Mouse (Mus musculus) MEL (cell line): ENCODE data around the gene Rgs12. TPM values are rescaled to one million over a fixed set of nuclear protein-coding genes. Genes with fewer than 3 reads are reported as not detected.
A peak's percentile ranks its signal among the peaks of the same experiment; 100 is the strongest.

ENCODE experiments used
- DNase-seq: peaks from one replicate; pipeline ENCODE4 v3.0.0; 2011; ENCODE audit warnings: low read depth, low spot score
- H3K27ac ChIP-seq: 2 replicates; pipeline ENCODE4 v1.5.1; 2012; ENCODE audit warnings: low read depth, mild to moderate bottlenecking, control low read depth, low read length, moderate library complexity; ENCODE audit not compliant: control insufficient read depth
- H3K27me3 ChIP-seq, 2 experiments: fragments of 150-350 bp in 1 of 2; sonication (generic) in 1 of 2; 2 replicates each; pipeline ENCODE4 v1.6.1; 2012; ENCODE audit warnings: low read length in 2 of 2, mild to moderate bottlenecking in 2 of 2, improper control_type of control experiment in 1 of 2, moderate library complexity in 1 of 2; ENCODE audit not compliant: insufficient read depth in 2 of 2, control insufficient read depth in 1 of 2
- H3K36me3 ChIP-seq, 2 experiments: 2 replicates each; pipeline ENCODE4 v1.6.1; 2012 to 2014; ENCODE audit warnings: low read length in 2 of 2, improper control_type of control experiment in 1 of 2, inconsistent platforms in 1 of 2, mild to moderate bottlenecking in 1 of 2; ENCODE audit not compliant: insufficient read depth in 2 of 2, control insufficient read depth in 1 of 2
- H3K4me1 ChIP-seq, 2 experiments: fragments of 150-350 bp in 1 of 2; sonication (generic) in 1 of 2; 2 replicates each; pipeline ENCODE4 v1.6.1; 2012; ENCODE audit warnings: low read length in 2 of 2, improper control_type of control experiment in 1 of 2, mild to moderate bottlenecking in 1 of 2; ENCODE audit not compliant: insufficient read depth in 2 of 2, control insufficient read depth in 1 of 2
- H3K4me3 ChIP-seq, 2 experiments: fragments of 150-350 bp in 1 of 2; sonication (generic) in 1 of 2; 2 replicates each; pipeline ENCODE4 v1.5.1; 2012; ENCODE audit warnings: low read depth in 2 of 2, low read length in 2 of 2, mild to moderate bottlenecking in 2 of 2, moderate library complexity in 2 of 2, control low read depth in 1 of 2, improper control_type of control experiment in 1 of 2; ENCODE audit not compliant: control insufficient read depth in 1 of 2, insufficient read depth in 1 of 2
- H3K79me2 ChIP-seq: 2 replicates; pipeline ENCODE4 v1.6.1; 2012; ENCODE audit warnings: mild to moderate bottlenecking, low read length, moderate library complexity; ENCODE audit not compliant: control insufficient read depth, poor library complexity, insufficient read depth
- H3K9ac ChIP-seq: 2 replicates; pipeline ENCODE4 v1.6.1; 2012; ENCODE audit warnings: low read depth, mild to moderate bottlenecking, control low read depth, low read length, moderate library complexity; ENCODE audit not compliant: control insufficient read depth, poor library complexity, severe bottlenecking
- H3K9me3 ChIP-seq: fragments of 150-350 bp; sonication (generic); replicated peaks from 2 replicates; pipeline ENCODE4 v1.6.1; 2012; ENCODE audit warnings: mild to moderate bottlenecking, low read length, improper control_type of control experiment, moderate library complexity; ENCODE audit not compliant: insufficient read depth
- BHLHE40 ChIP-seq: IDR thresholded peaks from 2 replicates; pipeline ENCODE4 v1.6.1; 2012; ENCODE audit warnings: low read depth, mild to moderate bottlenecking, inconsistent platforms, low read length, improper control_type of control experiment, borderline replicate concordance
- CHD1 ChIP-seq: IDR thresholded peaks from 2 replicates; pipeline ENCODE4 v1.6.1; 2012; ENCODE audit warnings: low read depth, mild to moderate bottlenecking, inconsistent platforms, low read length, improper control_type of control experiment
- CHD2 ChIP-seq: IDR thresholded peaks from 2 replicates; pipeline ENCODE4 v1.6.1; 2011; ENCODE audit warnings: low read length, improper control_type of control experiment
- CTCF ChIP-seq, 3 experiments: IDR thresholded peaks in 2 of 3; conservative IDR thresholded peaks in 1 of 3; 2 replicates each; pipeline ENCODE4 v1.5.1; 2011 to 2012; ENCODE audit warnings: low read length in 3 of 3, low read depth in 2 of 3, mild to moderate bottlenecking in 2 of 3, improper control_type of control experiment in 1 of 3, inconsistent platforms in 1 of 3, mixed read lengths in 1 of 3, moderate library complexity in 1 of 3; ENCODE audit not compliant: control insufficient read depth in 1 of 3, insufficient read depth in 1 of 3, poor library complexity in 1 of 3, severe bottlenecking in 1 of 3
- E2F4 ChIP-seq: IDR thresholded peaks from 2 replicates; pipeline ENCODE4 v1.6.1; 2011; ENCODE audit warnings: low read depth, low read length, improper control_type of control experiment, borderline replicate concordance
- ELF1 ChIP-seq: IDR thresholded peaks from 2 replicates; pipeline ENCODE4 v1.6.1; 2014; ENCODE audit warnings: low read depth, mild to moderate bottlenecking, inconsistent platforms, low read length, improper control_type of control experiment, moderate library complexity
- ETS1 ChIP-seq: IDR thresholded peaks from 2 replicates; pipeline ENCODE4 v1.6.1; 2012; ENCODE audit warnings: low read depth, mild to moderate bottlenecking, inconsistent platforms, low read length, improper control_type of control experiment, moderate library complexity
- GABPA ChIP-seq: IDR thresholded peaks from 2 replicates; pipeline ENCODE4 v1.6.1; 2012; ENCODE audit warnings: low read depth, mild to moderate bottlenecking, inconsistent platforms, low read length, improper control_type of control experiment, moderate library complexity
- GATA1 ChIP-seq: IDR thresholded peaks from 2 replicates; pipeline ENCODE4 v1.6.1; 2011; ENCODE audit warnings: low read depth, low read length, improper control_type of control experiment
- JUND ChIP-seq: IDR thresholded peaks from 2 replicates; pipeline ENCODE4 v1.6.1; 2011; ENCODE audit warnings: low read depth, mild to moderate bottlenecking, improper control_type of control experiment, low read length
- KAT2A ChIP-seq: conservative IDR thresholded peaks from 2 replicates; pipeline ENCODE4 v1.6.1; 2012; ENCODE audit warnings: low read depth, low read length, improper control_type of control experiment, inconsistent platforms
- MAFK ChIP-seq: IDR thresholded peaks from 2 replicates; pipeline ENCODE4 v1.6.1; 2011; ENCODE audit warnings: low read depth, mild to moderate bottlenecking, low read length, improper control_type of control experiment, borderline replicate concordance
- MAZ ChIP-seq: IDR thresholded peaks from 2 replicates; pipeline ENCODE4 v1.6.1; 2012; ENCODE audit warnings: low read depth, mild to moderate bottlenecking, inconsistent platforms, low read length, improper control_type of control experiment
- MEF2A ChIP-seq: IDR thresholded peaks from 2 replicates; pipeline ENCODE4 v1.6.1; 2014; ENCODE audit warnings: low read depth, mild to moderate bottlenecking, inconsistent platforms, low read length, improper control_type of control experiment; ENCODE audit not compliant: poor library complexity, insufficient replicate concordance, severe bottlenecking; ENCODE audit errors: extremely low read depth
- MXI1 ChIP-seq: IDR thresholded peaks from 2 replicates; pipeline ENCODE4 v1.6.1; 2011; ENCODE audit warnings: mild to moderate bottlenecking, low read depth, low read length, improper control_type of control experiment
- NELFE ChIP-seq: IDR thresholded peaks from 2 replicates; pipeline ENCODE4 v1.6.1; 2011; ENCODE audit warnings: low read depth, low read length, improper control_type of control experiment
- NRF1 ChIP-seq: IDR thresholded peaks from 2 replicates; pipeline ENCODE4 v1.6.1; 2014; ENCODE audit warnings: low read depth, mild to moderate bottlenecking, inconsistent platforms, low read length, improper control_type of control experiment, moderate library complexity; ENCODE audit not compliant: poor library complexity, insufficient read depth, severe bottlenecking
- POLR2A ChIP-seq, 2 experiments: IDR thresholded peaks; 2 replicates each; pipeline ENCODE4 v1.6.1; 2011 to 2012; ENCODE audit warnings: low read length in 2 of 2, mild to moderate bottlenecking in 2 of 2, control low read depth in 1 of 2, improper control_type of control experiment in 1 of 2, low read depth in 1 of 2, moderate library complexity in 1 of 2; ENCODE audit not compliant: control insufficient read depth in 1 of 2, insufficient read depth in 1 of 2, poor library complexity in 1 of 2
- POLR2AphosphoS2 ChIP-seq: IDR thresholded peaks from 2 replicates; pipeline ENCODE4 v1.6.1; 2011; ENCODE audit warnings: low read length, improper control_type of control experiment
- POLR2AphosphoS5 ChIP-seq: IDR thresholded peaks from 2 replicates; pipeline ENCODE4 v1.6.1; 2012; ENCODE audit warnings: low read depth, borderline replicate concordance, mild to moderate bottlenecking, inconsistent platforms, low read length, moderate library complexity, mixed read lengths
- RAD21 ChIP-seq: IDR thresholded peaks from 2 replicates; pipeline ENCODE4 v1.6.1; 2011; ENCODE audit warnings: mild to moderate bottlenecking, low read depth, low read length, improper control_type of control experiment
- SIN3A ChIP-seq: IDR thresholded peaks from 2 replicates; pipeline ENCODE4 v1.6.1; 2012; ENCODE audit warnings: low read length, improper control_type of control experiment, inconsistent platforms
- SMC3 ChIP-seq: IDR thresholded peaks from 2 replicates; pipeline ENCODE4 v1.6.1; 2011; ENCODE audit warnings: low read depth, low read length, improper control_type of control experiment
- TAL1 ChIP-seq: IDR thresholded peaks from 2 replicates; pipeline ENCODE4 v1.6.1; 2012; ENCODE audit warnings: mild to moderate bottlenecking, inconsistent platforms, low read length, moderate library complexity, mixed read lengths
- TBP ChIP-seq: IDR thresholded peaks from 2 replicates; pipeline ENCODE4 v1.8.0; 2011; ENCODE audit warnings: low read depth, low read length, improper control_type of control experiment
- TCF12 ChIP-seq: IDR thresholded peaks from 2 replicates; pipeline ENCODE4 v1.6.1; 2014; ENCODE audit warnings: low read depth, mild to moderate bottlenecking, inconsistent platforms, low read length, improper control_type of control experiment, moderate library complexity
- UBTF ChIP-seq: IDR thresholded peaks from 2 replicates; pipeline ENCODE4 v1.6.1; 2012; ENCODE audit warnings: low read depth, mild to moderate bottlenecking, inconsistent platforms, low read length, improper control_type of control experiment, moderate library complexity, borderline replicate concordance; ENCODE audit not compliant: insufficient read depth
- USF1 ChIP-seq: IDR thresholded peaks from 2 replicates; pipeline ENCODE4 v1.6.1; 2014; ENCODE audit warnings: low read depth, mild to moderate bottlenecking, inconsistent platforms, low read length, improper control_type of control experiment, moderate library complexity
- ZC3H11A ChIP-seq: IDR thresholded peaks from 2 replicates; pipeline ENCODE4 v1.6.1; 2012; ENCODE audit warnings: low read depth, mild to moderate bottlenecking, inconsistent platforms, low read length, improper control_type of control experiment
- ZKSCAN1 ChIP-seq: IDR thresholded peaks from 2 replicates; pipeline ENCODE4 v1.6.1; 2012; ENCODE audit warnings: low read depth, mild to moderate bottlenecking, inconsistent platforms, low read length, improper control_type of control experiment, moderate library complexity
- ZMIZ1 ChIP-seq: IDR thresholded peaks from 2 replicates; pipeline ENCODE4 v1.6.1; 2012; ENCODE audit warnings: low read depth, mild to moderate bottlenecking, inconsistent platforms, low read length, improper control_type of control experiment, moderate library complexity
- ZNF384 ChIP-seq: IDR thresholded peaks from 2 replicates; pipeline ENCODE4 v1.6.1; 2012; ENCODE audit warnings: low read depth, mild to moderate bottlenecking, inconsistent platforms, low read length, improper control_type of control experiment
- polyA plus RNA-seq, 2 experiments: library from polyadenylated mRNA; stranded (reverse) in 1 of 2; unstranded in 1 of 2; fragments of >175 nt in 1 of 2; fragments of >200 nt in 1 of 2; gene quantifications; 2 replicates each; pipeline versions ENCODE4 v1.2.1 to v1.2.4; 2012; ENCODE audit warnings: low replicate concordance in 2 of 2, low read depth in 1 of 2; ENCODE audit not compliant: insufficient read length in 2 of 2, insufficient read depth in 1 of 2, missing spikeins in 1 of 2
- total RNA-seq: library from RNA; depleted of rRNA; stranded (reverse); fragments of 300-350 nt; gene quantifications from 2 replicates; pipeline ENCODE4 v1.2.3, GENCODE M21; 2012

The Rgs12 gene
- total and polyA plus RNA-seq, 3 experiments = 11.9 to 15.4 TPM; not detected in 1

GRCm38 (mm10) chr5:34917234-34917655, 32.0 kb upstream of the Rgs12 start:
- Histone ChIP-seq H3K27ac (no peak overlapping the region), H3K4me3 (no peak overlapping the region), H3K36me3 (peaks cover 0 to 16% of the 10 kb centered on the region in 2 experiments; a peak in 2 of 4 replicates)

GRCm38 (mm10) chr5:34918785-34919184, 30.5 kb upstream of the Rgs12 start:
- peak overlapping the region; percentile 32; the same call in 1 of the 2 replicates for H3K9ac ChIP-seq
- no peaks in the 10 kb centered on the region for H3K9me3 ChIP-seq
- peak; percentile 89 for DNase-seq
- H3K4me3 ChIP-seq = no peak overlapping the region
- H3K4me1 ChIP-seq = peaks cover 13 to 23% of the 10 kb centered on the region in 2 experiments
- peak overlapping the region; percentile 33 for H3K27ac ChIP-seq
- no peaks in the 10 kb centered on the region for H3K27me3 ChIP-seq
- no peaks in the 10 kb centered on the region for H3K79me2 ChIP-seq
- peaks cover 0 to 16% of the 10 kb centered on the region in 2 experiments; a peak in 2 of 4 replicates for H3K36me3 ChIP-seq
- TF ChIP-seq ZNF384 (no peak), E2F4 (no peak), CHD1 (no peak), KAT2A (no peak), POLR2AphosphoS2 (no peak), ELF1 (no peak), UBTF (no peak), CHD2 (no peak; the same call in 1 of the 2 replicates), ZC3H11A (no peak), NELFE (no peak), MAFK (no peak), MXI1 (peak; percentile 46; the same call in 1 of the 2 replicates), ZKSCAN1 (0 out of 2 replicates have a peak, but pooled peaks have one; percentile 6), GATA1 (peak; percentile 89), SMC3 (no peak; the same call in 1 of the 2 replicates), JUND (no peak), RAD21 (no peak), SIN3A (no peak), TCF12 (peak; percentile 95), POLR2A (IDR thresholded peaks at IDR 0.05; ENCODE audit: control insufficient read depth in 1 of 2, insufficient read depth in 1 of 2, low read depth in 1 of 2, low read length in 2 of 2, poor library complexity in 1 of 2) (no peak), ETS1 (peak; percentile 77), MAZ (no peak), USF1 (no peak), BHLHE40 (0 out of 2 replicates have a peak, but pooled peaks have one; percentile 16), MEF2A (no peak), POLR2AphosphoS5 (no peak), CTCF (IDR thresholded peaks at IDR 0.05 in 2 of 3, conservative IDR thresholded peaks at IDR 0.05 in 1 of 3; ENCODE audit: control insufficient read depth in 1 of 3, insufficient read depth in 1 of 3, low read depth in 2 of 3, low read length in 3 of 3, poor library complexity in 1 of 3, severe bottlenecking in 1 of 3) (no peak), TBP (peak; percentile 56; the same call in 1 of the 2 replicates), TAL1 (peak; percentile 86), GABPA (no peak), ZMIZ1 (no peak)

More at GRCm38 (mm10) chr5:34917234-34917655, 32.0 kb upstream of the Rgs12 start:
- TF ChIP-seq NRF1 (no peak), KAT2A (no peak), CHD2 (no peak), GABPA (no peak)
- H3K9me3 ChIP-seq = no peaks in the 10 kb centered on the region
- H3K9ac ChIP-seq = no peak overlapping the region
- no peak for DNase-seq
- peaks cover 13 to 17% of the 10 kb centered on the region in 2 experiments for H3K4me1 ChIP-seq
- no peaks in the 10 kb centered on the region for H3K27me3 ChIP-seq
- H3K79me2 ChIP-seq = no peaks in the 10 kb centered on the region
